Mouse (Mus musculus) ovary, postnatal 14 days (tissue): ENCODE data around the gene Fam163a.
A peak's percentile ranks its signal among the peaks of the same experiment; 100 is the strongest.
"Not testable (repeated sequence)": the region's sequence is repeated elsewhere in the genome, so short reads cannot be mapped to it uniquely, and the experiment has no call there.

Experiments
- DNase-seq: peaks from one replicate; pipeline ENCODE4 v3.0.0; 2022; ENCODE audit warnings: low spot score

The Fam163a gene

DNA sequence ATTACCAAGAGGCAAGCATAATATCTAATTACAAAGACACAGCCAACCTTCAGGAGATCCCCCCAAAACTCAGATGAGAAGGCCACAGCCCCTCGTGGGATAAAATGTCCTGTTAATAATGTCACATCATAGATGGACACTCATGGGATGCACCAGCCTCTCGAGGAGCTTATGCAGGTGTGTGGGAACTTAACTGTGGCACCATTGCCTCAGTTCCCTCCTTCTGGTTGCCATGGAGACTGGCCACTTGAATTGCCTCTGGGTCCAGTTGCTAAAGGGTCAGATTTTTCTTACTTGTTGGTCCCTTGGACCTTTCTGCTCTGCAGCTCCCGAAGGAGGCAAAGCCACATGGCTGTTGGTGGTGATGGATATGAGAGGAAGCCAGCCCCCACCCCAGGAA lies 127.2 kb downstream of the Fam163a start:
- no peak for DNase-seq

DNA sequence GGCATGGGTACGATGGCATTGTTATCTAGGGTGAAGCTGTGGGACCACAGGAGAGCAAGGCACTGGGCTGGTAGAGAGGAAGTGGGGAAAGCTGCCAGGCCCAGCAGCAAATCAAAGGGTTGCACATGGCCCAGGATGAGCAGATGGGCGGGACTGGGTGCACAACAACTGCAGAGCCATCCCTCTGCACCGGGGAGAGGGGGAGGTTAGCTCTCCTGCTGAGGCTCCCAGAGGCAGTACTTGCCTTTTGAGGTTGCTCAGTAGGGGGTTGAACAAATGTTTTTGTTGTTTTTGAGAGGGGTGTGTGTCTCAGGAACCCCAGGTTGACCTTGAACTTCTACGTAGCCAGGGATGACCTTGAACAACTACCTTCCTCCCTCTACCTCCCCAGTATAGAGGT lies 128.4 kb downstream of the Fam163a start:
- no peak for DNase-seq

GRCm38 (mm10) chr1:156074575-156074974 lies 130.3 kb downstream of the Fam163a start:
- DNase-seq = peak; percentile 5

GRCm38 (mm10) chr1:156073169-156073821 lies 131.5 kb downstream of the Fam163a start:
- DNase-seq = no peak

GRCm38 (mm10) chr1:156070106-156070505 lies 134.7 kb downstream of the Fam163a start:
- no peak for DNase-seq

- DNase-seq = no peak
Observed at GRCm38 (mm10) chr1:156066133-156066532, 138.7 kb downstream of the Fam163a start.

- no peak for DNase-seq
Observed at GRCm38 (mm10) chr1:156062193-156062592, 142.6 kb downstream of the Fam163a start.

- no peak for DNase-seq
Observed at GRCm38 (mm10) chr1:156058207-156058606, 146.6 kb downstream of the Fam163a start.

DNA sequence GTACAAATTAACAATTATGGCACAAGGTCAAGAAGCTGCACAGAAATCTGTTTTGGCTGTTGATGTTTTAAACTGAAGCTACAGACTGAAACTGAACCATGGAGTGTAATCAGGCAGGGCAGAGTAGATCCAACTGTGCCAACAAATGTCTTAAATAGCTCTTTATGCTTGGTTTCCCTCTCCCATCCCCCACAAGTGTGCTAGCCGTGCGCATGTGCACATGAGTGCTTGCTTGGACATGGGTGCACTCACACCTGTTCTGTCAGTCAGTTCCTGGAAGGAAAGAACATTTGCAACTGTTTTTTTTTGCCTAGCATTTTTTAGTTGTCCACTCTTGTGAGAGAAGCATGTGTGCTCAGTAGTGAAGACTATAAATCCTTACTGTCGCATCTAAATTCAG lies 158.1 kb downstream of the Fam163a start:
- no peak for DNase-seq

- DNase-seq = no peak
Observed at GRCm38 (mm10) chr1:156044211-156044611, 160.6 kb downstream of the Fam163a start.

- peak; percentile 9 for DNase-seq
Observed at GRCm38 (mm10) chr1:156043027-156043426, 161.8 kb downstream of the Fam163a start.

DNA sequence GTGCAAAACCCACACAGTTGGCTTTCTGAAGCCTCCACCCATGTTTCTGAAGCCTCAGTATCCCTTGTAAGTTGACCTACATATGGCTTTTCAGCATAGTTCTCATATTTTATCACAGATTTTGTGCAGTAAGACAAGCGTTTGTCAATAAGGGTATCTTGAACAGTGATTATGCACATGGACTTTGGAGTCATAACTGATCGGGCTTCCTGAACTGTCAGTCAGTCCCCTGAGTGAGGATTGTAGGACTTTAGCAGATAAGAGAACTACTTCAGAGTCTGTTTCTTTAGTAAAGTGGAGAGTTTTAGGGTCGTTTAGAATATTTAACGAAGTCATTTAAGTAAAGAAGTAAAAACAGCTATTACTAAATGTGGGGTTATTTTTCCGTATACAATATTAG lies 162.3 kb downstream of the Fam163a start:
- no peak for DNase-seq

GRCm38 (mm10) chr1:156041451-156042241 lies 163.2 kb downstream of the Fam163a start:
- DNase-seq = no peak

DNA sequence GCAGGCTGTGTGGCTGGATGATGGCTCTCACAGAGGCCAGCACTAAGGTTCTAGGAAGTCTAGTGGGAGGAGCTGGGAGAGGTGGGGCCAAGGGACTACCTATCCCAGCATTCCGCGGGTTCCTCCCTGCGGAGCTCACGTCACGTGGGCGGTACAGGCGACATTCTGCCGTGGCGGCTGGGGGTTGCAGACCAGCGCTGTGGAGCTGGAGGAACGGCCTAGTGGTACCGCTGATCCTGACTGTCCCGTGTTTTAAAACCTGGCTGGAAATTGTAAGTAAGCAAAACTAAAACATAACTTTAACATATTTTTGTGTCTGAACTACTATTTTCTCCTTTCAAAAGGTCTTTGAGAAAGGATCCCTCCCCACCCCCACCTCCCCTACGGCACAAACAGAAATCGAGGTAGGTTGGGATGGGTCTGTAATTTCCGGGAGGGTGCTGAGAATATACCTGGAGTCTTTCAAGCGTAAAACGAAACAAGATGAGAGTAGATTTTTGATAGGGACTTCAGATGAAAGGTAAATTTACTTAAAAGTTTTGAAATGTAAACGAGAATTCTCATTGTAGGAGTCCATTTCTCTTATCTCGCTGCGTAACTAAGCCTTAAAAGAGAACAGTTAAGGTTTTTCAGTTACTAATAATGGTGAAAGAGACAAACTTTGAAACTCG lies 164.0 kb downstream of the Fam163a start:
- peak; percentile 79 for DNase-seq

DNA sequence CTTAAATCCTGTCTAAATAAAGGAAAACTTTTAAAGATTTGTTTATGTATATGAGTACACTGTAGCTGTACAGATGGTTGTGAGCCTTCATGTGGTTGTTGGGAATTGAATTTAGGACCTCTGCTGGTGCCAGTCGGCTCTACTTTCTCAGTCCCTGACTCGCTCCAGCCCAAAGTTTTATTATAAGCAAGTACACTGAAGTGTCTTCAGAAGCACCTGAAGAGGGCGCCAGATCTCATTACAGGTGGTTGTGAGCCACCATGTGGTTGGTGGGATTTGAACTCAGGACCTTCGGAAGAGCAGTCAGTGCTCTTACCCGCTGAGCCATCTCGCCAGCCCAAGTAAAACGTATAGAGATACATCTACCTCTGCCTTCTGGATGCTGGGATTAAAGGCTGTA lies 164.8 kb downstream of the Fam163a start:
- DNase-seq = not testable (repeated sequence)

- peak; percentile 14 for DNase-seq
Observed at GRCm38 (mm10) chr1:156037144-156037583, 167.7 kb downstream of the Fam163a start.

DNA sequence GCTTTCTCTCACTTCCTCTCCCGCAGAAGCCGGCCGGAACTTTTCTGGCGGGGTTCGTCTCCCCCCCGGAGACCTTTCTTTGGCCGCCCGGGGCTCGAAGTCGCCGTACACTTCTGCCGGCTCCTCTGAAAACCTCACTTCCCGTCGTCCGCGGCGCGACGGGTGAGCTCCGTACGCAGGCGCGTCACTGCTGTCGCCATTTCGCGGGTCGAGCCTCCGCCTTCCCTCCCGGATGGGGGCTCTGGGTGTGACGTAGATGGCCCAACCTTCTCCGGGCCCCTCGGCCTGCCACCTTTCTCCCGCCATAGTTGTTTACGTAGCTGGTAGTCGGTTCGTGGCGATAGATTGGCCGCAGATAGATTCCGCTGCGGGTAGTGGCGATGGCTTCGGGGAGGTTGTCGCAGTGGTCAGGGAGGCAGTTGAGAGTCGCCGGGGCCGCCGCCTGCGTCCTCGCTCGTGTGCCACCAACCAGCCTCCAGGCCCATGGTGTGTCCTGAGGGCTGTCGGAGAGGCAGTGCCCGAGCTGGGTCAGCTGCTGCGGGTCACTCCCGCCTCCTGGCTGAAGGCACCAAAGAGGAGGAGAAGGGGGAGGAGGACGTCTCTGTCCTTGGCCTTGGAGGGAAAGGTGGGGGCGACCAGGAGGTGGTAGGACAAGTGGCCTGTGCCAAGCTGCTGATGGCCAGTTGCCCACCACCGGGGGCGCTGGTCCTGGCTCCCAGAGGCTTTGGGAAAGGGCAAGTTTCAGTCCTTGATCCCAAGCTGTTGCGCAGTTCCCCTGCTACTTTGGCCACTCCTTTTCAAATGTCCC lies 168.7 kb downstream of the Fam163a start, which contains the start of gene Tor1aip1:
TSS of gene Tor1aip1 (minus strand) at position 551 of the 808 bp plus-strand sequence.
- peak; percentile 98 for DNase-seq

- no peak for DNase-seq
Observed at GRCm38 (mm10) chr1:156035269-156035929, 169.4 kb downstream of the Fam163a start, which contains the start of gene Tor1aip2. Tor1aip2 (plus strand) TSS chr1:156035403.

DNA sequence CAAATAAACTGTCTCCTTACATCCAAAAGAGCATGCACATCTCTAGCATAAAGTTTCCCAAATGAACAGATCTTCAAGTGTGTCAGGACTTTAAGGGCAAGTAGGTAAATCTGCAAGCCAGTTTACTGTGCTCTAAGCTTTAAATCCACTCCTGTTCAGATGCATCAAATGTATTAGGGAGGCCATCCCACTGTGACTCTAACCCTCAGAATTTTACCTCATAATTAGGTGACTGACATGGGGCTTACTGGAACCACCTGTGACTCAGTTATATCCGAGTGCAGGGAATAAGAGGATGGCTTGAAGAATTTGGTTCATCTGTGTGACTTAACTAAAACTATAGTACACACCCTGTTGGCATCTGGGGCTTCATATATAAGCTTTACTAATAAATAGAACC lies 170.2 kb downstream of the Fam163a start:
- no peak for DNase-seq

DNA sequence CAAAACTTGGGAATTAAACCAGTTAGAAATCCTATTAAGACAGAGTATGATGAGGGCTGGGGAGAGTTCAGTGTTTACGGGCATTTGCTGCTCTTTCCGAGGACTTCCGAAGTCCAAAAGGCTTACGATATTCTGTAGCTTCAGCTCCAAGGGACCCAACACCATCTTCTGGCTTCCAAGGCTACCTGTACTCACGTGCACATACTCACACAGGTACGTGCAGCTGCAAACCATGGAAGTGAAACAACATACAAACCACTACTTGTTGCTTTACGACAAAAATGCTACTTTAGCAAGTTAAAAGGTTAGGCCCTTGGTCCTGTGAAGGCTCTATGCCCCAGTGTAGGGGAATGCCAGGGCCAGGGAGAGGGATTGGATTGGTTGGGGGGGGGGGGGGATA lies 170.9 kb downstream of the Fam163a start:
- no peak for DNase-seq

- no peak for DNase-seq
Observed at GRCm38 (mm10) chr1:156028340-156028975, 176.4 kb downstream of the Fam163a start.
